Mouse (Mus musculus) lung, postnatal 0 days (tissue): ENCODE measurements around the gene Grk3.

Experiments used
- CTCF ChIP-seq: IDR thresholded peaks from 2 replicates; pipeline ENCODE4 v1.5.1; 2016; ENCODE audit warnings: antibody characterized with exemption, mild to moderate bottlenecking
- EP300 ChIP-seq: IDR thresholded peaks from 2 replicates; pipeline ENCODE4 v1.6.1; 2016; ENCODE audit warnings: antibody characterized with exemption, mild to moderate bottlenecking, control low read depth

- TF ChIP-seq CTCF, result peak; percentile 76
- no peak for TF ChIP-seq EP300
Measured at GRCm38 (mm10) chr5:112864719-112865367, 150.7 kb downstream of the Grk3 start.
